Mouse (Mus musculus): ENCODE data around the gene Cox10.

Cox10 gene

GRCm38 (mm10) chr11:63953887-63954286 is 125.4 kb downstream of the Cox10 start:
- DNase-seq (ENCODE audit: low read depth, low spot score): no peak

GRCm38 (mm10) chr11:63952743-63953191 is 126.5 kb downstream of the Cox10 start:
- no peak for DNase-seq (ENCODE audit: low read depth, low spot score)

GRCm38 (mm10) chr11:63951831-63952631 is 127.2 kb downstream of the Cox10 start:
- peak; percentile 39 for DNase-seq (ENCODE audit: low read depth, low spot score)

- no peak for DNase-seq (ENCODE audit: low read depth, low spot score)
Measured at GRCm38 (mm10) chr11:63948371-63948770, 130.9 kb downstream of the Cox10 start.

- no peak for DNase-seq (ENCODE audit: low read depth, low spot score)
Measured at GRCm38 (mm10) chr11:63947024-63947423, 132.2 kb downstream of the Cox10 start.

GRCm38 (mm10) chr11:63943947-63944346 is 135.3 kb downstream of the Cox10 start:
- no peak for DNase-seq (ENCODE audit: low read depth, low spot score)

GRCm38 (mm10) chr11:63943268-63943890 is 135.9 kb downstream of the Cox10 start:
- DNase-seq (ENCODE audit: low read depth, low spot score): no peak

GRCm38 (mm10) chr11:63942177-63942576 is 137.1 kb downstream of the Cox10 start:
- DNase-seq (ENCODE audit: low read depth, low spot score): no peak

- DNase-seq (ENCODE audit: low read depth, low spot score): no peak
Measured at GRCm38 (mm10) chr11:63936641-63937040, 142.6 kb downstream of the Cox10 start.

- no peak for DNase-seq (ENCODE audit: low read depth, low spot score)
Measured at GRCm38 (mm10) chr11:63926901-63927300, 152.4 kb downstream of the Cox10 start.

GRCm38 (mm10) chr11:63925161-63925582 is 154.1 kb downstream of the Cox10 start:
- DNase-seq (ENCODE audit: low read depth, low spot score): peak; percentile 50

- DNase-seq (ENCODE audit: low read depth, low spot score): no peak
Measured at GRCm38 (mm10) chr11:63924286-63924930, 154.9 kb downstream of the Cox10 start.

- DNase-seq (ENCODE audit: low read depth, low spot score): no peak
Measured at GRCm38 (mm10) chr11:63923386-63923785, 155.9 kb downstream of the Cox10 start.

GRCm38 (mm10) chr11:63922091-63922621 is 157.1 kb downstream of the Cox10 start, which contains the start of gene Hs3st3b1:
Gene Hs3st3b1, minus strand, starts transcription at chr11:63922290.
- DNase-seq (ENCODE audit: low read depth, low spot score): peak; percentile 92

- no peak for DNase-seq (ENCODE audit: low read depth, low spot score)
Measured at GRCm38 (mm10) chr11:63921044-63921951, 158.0 kb downstream of the Cox10 start.

GRCm38 (mm10) chr11:63920531-63920930 is 158.7 kb downstream of the Cox10 start:
- DNase-seq (ENCODE audit: low read depth, low spot score): peak; percentile 39

- no peak for DNase-seq (ENCODE audit: low read depth, low spot score)
Measured at GRCm38 (mm10) chr11:63919211-63920098, 159.8 kb downstream of the Cox10 start.

- DNase-seq (ENCODE audit: low read depth, low spot score): no peak
Measured at GRCm38 (mm10) chr11:63918321-63919105, 160.8 kb downstream of the Cox10 start.

- no peak for DNase-seq (ENCODE audit: low read depth, low spot score)
Measured at GRCm38 (mm10) chr11:63917561-63917960, 161.7 kb downstream of the Cox10 start.
